Mouse (Mus musculus) brain, embryonic 14.5 days (tissue): ENCODE measurements at regions not wholly inside any gene's neighbourhood (a gene's known extent, or its start where the extent isn't known, plus 50 kb on each side); places are given as distances from the start of the nearest gene placed in this dataset.

Experiments used
- CTCF ChIP-seq: fragments of 200-500 bp; IDR thresholded peaks from 2 replicates; pipeline ENCODE4 v1.5.1; 2012; ENCODE audit warnings: inconsistent platforms, mild to moderate bottlenecking, moderate library complexity, borderline replicate concordance; ENCODE audit not compliant: insufficient read depth, insufficient read length; ENCODE audit errors: extremely low read depth
- POLR2A ChIP-seq: fragments of 200-500 bp; IDR thresholded peaks from 2 replicates; pipeline ENCODE4 v1.6.1; 2012; ENCODE audit warnings: mild to moderate bottlenecking, inconsistent platforms, borderline replicate concordance; ENCODE audit not compliant: poor library complexity, insufficient read depth, insufficient read length, severe bottlenecking; ENCODE audit errors: extremely low read depth

DNA sequence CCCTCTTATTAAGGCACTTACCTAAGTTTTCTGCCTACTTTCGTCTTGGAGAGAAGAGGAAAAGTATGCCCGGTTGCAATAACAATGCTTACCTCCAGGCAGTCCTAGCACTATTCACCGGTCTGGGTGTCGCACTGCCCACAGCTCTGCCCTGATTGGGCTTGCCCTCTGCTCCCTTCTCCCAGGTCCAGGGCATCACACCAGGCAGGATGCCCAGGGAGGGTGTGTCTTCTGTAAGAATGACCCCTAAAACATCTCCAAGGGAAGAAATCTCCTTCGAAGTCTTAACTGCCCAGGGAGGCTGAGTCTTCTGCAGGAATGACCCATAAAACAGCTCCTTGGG, 49.9 kb upstream of the Cdh5 start:
- TF ChIP-seq CTCF: no peak
- TF ChIP-seq POLR2A: no peak
